Mouse (Mus musculus): Measurements from ENCODE around the gene Yap1.
"Not testable (repeated sequence)": the region's sequence is repeated elsewhere in the genome, so short reads cannot be mapped to it uniquely, and the experiment has no call there.

The Yap1 gene

GRCm38 (mm10) chr9:7907351-7907985, 96.9 kb downstream of the Yap1 start:
- no peak for DNase-seq

GRCm38 (mm10) chr9:7906564-7906963, 97.8 kb downstream of the Yap1 start:
- DNase-seq = peak; percentile 64

- DNase-seq = no peak
Observed at GRCm38 (mm10) chr9:7903825-7904224, 100.6 kb downstream of the Yap1 start.

GRCm38 (mm10) chr9:7903262-7903661, 101.1 kb downstream of the Yap1 start:
- no peak for DNase-seq

- DNase-seq = no peak
Observed at GRCm38 (mm10) chr9:7902311-7902710, 102.1 kb downstream of the Yap1 start.

- no peak for DNase-seq
Observed at GRCm38 (mm10) chr9:7900965-7901364, 103.4 kb downstream of the Yap1 start.

GRCm38 (mm10) chr9:7897502-7897901, 106.9 kb downstream of the Yap1 start:
- peak; percentile 80 for DNase-seq

- DNase-seq = not testable (repeated sequence)
Observed at GRCm38 (mm10) chr9:7891796-7892195, 112.6 kb downstream of the Yap1 start.

GRCm38 (mm10) chr9:7891177-7891576, 113.2 kb downstream of the Yap1 start:
- no peak for DNase-seq

- DNase-seq = no peak
Observed at GRCm38 (mm10) chr9:7884346-7884745, 120.0 kb downstream of the Yap1 start.

- no peak for DNase-seq
Observed at GRCm38 (mm10) chr9:7882304-7882865, 122.0 kb downstream of the Yap1 start.

Data from kidney, adult 9 months (tissue).